Mouse (Mus musculus) CD4-positive, CD25-positive, alpha-beta regulatory T cell, adult 2 months (primary cell): ENCODE measurements around the gene Pdzk1.

Source experiments
- DNase-seq: peaks from one replicate; pipeline ENCODE4 v3.0.0-alpha.2; 2012; ENCODE audit warnings: low read depth, low spot score

Gene Pdzk1

DNA sequence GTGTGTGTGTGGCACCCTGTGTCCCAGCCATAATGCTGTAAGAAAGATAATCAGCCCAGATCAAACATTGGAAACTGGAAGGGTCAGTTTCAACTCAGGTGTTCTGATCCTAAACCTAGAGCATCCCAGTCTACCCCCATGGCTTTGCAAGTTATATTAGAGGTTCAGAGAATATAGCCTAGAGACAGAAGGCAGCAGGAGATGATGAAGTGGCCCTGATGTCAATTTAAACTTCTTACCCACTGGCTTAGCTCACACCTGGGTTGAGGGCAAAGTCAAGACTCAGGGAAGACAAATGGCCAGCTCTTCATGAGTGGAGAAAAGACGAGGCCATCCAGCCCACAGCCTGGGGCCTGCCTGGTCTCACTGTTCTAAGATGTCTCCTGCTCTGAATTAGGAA lies at the start of gene Pdzk1, which contains the start of gene Cd160:
TSS of gene Pdzk1 (plus strand) at position 301 of the 400 bp plus-strand sequence.
TSS of gene Cd160 (minus strand) at position 368 of the 400 bp plus-strand sequence.
- DNase-seq: no peak

GRCm38 (mm10) chr3:96782236-96782635 lies 46.8 kb upstream of the Pdzk1 start:
- DNase-seq: no peak

GRCm38 (mm10) chr3:96787784-96788183 lies 41.3 kb upstream of the Pdzk1 start:
- DNase-seq: no peak

DNA sequence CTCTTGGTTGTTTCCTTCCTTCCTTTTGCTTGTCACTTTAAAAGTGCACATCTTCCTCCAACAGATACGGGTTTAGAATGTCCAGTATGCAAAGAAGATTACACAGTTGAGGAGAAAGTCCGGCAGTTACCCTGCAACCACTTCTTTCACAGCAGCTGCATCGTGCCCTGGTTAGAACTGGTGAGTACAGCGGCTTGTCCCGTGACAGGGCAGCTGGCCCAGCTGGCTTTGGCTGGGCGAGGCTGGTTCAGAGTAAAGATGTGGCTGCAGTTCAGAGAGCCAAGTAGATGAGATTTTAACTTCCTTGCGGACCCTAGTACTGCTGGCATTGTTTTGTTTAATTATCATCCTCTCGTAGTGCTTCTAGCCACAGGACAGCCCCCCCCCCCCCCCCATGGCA lies 40.6 kb upstream of the Pdzk1 start:
- no peak for DNase-seq

DNA sequence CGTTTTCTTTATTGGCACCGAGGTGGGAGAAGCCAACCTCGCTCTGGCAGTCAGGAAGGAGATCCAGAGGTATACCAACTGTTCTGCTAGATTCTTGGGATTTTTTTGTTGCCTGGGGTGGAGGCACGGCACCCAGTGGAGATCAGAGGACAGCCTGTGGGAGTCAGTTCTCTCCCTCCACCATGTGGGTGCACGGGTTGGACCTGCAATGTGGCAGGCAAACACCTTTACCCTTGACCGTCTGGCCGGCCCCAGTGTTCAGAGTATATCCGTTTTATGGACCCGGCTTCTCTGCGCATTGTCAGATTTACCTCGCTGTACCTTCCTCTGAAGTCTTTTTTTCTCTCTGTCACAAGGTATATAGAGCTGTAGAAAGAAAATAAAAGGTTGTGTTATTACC lies 28.8 kb upstream of the Pdzk1 start:
- DNase-seq: no peak

DNA sequence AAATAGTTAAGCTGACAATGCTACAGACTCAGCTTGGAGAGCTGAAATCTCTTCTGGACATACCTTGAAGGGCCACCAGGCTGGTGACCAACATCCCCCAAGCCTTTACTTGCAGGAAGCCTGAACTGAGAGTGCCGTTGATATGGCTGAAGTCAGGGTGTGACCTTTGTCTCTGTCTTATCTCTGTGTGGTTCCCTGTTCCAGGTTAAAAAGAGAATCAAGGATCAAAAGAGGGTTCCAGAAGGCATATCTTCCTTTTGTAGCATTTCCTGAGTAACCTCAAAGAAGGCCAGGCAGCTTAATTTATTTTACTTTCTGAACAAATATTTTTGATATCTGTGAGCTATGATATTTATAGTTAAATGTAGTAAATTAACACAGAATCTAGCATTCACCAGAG lies 26.9 kb upstream of the Pdzk1 start:
- DNase-seq: no peak

DNA sequence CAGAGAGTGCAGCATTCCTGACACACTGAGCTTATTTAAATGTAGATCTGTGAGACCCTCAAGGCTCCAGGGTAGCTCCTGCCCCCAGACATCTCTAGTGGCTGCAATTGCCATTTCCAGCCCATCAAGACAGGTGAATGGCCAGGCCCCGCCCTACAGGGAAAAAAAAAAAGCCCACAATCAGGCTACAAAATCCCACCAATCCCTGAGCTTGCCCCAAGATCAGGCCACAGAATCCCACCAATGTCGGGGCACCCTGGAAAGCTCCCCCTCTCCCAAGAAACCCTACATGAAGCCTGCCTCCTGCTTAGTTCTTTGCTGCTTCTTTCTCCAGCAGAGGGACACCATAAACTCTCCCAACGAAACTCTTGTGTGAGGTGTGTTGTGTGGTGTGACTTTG lies 20.9 kb upstream of the Pdzk1 start:
- DNase-seq: no peak

DNA sequence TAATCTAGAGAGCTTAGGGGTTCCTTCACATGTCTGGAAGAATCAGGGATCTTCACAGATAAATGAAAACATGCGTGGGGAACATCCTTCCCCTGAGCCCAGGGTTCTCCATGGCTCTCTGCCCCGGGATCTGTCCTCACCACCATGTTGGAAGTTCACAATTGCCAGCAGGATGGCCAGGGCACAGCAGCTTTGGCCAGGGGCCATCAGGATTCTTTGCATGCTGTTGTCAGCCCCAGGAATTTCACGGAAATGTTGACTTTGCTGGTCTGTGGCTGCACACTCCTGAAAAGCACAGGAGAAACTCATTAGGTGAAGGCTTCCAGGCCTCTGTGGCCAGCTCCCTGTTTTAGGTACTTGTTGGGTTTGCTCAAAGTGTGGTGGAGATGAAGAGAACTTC lies 20.4 kb upstream of the Pdzk1 start:
- DNase-seq: no peak

DNA sequence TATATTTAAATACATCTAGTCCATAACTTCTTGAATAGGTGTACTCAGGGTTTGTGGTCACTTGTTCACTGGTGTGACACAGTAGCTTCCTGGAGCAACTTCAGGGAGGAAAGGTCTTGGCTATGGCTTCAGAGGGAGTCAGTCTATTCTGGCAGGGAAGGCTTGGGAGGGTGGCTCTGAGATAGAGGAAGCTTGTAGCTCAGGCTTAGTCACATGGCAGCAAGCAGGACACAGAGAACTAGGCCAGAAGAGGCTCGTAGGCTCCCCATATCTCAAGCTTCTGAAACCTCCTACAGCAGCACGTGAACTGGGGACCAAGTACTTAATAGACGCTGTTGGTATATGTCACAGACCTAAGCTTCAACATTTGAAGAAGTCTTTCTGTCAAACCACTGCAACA lies 17.9 kb upstream of the Pdzk1 start:
- no peak for DNase-seq

- DNase-seq: peak; percentile 91
These were observed 16.5 kb upstream of the Pdzk1 start for GRCm38 (mm10) chr3:96812395-96813091.

DNA sequence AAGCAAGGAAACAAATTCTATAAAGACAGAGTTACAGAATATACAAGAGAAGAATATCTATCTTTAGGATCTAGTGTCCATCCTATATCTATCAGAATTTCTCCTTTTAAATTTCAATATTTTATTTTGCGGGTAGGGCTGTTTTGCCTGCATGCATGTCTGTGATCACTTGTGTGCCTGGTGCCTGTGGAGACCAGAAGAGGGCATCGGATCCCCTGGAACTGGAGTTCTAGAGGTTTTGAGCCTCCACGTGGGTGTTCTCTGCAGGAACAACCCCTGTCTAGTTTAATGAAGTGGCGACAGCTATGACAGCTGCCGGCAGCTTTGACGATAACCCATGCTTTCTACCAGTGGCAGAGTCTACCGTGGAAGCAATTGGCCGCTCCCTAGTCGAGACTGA lies 16.0 kb upstream of the Pdzk1 start:
- peak; percentile 69 for DNase-seq

DNA sequence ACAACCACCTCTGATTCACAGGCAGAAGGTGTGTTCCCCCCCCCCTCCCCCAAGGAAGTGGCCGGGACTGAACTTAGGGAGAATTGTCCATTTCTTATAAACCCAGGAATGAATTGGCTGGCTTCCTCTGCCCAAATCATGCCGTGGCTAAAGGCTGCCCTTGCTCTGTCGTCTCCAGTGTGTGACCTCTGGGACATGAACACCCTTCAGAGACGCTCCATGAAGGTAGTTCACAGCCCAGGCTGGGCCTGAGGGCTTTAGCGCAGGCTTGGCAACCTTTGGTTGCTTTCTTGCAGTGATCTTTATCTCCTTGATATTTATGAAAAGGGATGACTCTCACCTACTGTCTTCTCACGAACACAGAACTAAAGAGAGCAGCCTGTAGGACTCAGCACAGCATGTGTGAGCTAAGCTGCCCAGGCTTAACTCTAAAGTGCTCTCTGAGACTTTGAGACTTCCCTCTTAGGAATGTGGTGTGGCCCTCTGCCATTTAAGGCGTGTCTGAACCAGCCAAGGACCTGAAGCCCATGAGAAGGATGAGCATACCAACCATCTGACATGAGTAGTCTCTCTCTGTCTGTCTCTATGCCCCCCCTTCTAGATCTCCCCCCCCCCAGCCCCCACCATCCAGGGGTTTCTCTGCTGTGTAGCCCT lies 15.4 kb upstream of the Pdzk1 start:
- DNase-seq: peak; percentile 31

- peak; percentile 51 for DNase-seq
These were observed 14.7 kb upstream of the Pdzk1 start for GRCm38 (mm10) chr3:96814342-96814741.

- no peak for DNase-seq
These were observed 8.8 kb upstream of the Pdzk1 start for GRCm38 (mm10) chr3:96820116-96820915.

DNA sequence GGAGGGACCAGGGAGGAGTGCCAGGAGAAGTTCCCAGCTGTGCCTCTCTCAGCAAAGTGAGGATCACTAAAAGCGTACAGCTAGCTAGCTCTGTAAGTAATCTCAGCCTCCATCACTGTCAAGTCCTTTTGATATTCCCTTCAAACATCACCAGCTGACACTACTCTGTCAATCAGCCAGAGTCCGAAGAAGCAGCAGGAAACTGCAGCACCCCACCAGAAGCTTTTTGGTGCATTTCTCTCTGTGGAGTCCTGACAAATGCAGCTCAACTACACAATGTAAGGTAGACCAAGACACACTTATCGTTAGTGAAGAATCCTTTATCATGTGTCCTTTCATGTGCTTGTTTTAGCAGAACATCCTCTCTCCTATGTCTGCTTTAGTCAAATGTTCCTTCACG lies 7.5 kb upstream of the Pdzk1 start:
- DNase-seq: no peak

GRCm38 (mm10) chr3:96823701-96824100 lies 5.4 kb upstream of the Pdzk1 start:
- no peak for DNase-seq

DNA sequence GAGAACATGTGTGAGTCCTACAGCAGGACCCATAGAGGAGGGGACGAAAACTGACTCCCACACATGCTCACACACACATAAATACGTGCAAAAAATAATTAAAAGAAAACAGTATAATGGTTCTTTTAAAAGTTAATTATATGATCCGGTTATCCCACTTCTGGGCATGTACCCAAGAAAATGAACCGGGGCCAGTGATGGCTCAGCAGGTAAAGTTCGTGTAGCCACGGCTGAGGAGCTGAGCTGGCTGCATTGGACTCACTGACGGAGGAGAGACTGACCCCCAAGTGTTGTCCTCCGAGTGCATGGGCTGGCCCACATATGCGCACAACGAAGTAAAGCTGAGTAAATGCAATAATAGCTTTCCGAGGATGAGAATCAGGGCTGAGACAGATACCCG lies 4.5 kb upstream of the Pdzk1 start:
- no peak for DNase-seq

- no peak for DNase-seq
These were observed 3.8 kb upstream of the Pdzk1 start for GRCm38 (mm10) chr3:96825261-96825660.

DNA sequence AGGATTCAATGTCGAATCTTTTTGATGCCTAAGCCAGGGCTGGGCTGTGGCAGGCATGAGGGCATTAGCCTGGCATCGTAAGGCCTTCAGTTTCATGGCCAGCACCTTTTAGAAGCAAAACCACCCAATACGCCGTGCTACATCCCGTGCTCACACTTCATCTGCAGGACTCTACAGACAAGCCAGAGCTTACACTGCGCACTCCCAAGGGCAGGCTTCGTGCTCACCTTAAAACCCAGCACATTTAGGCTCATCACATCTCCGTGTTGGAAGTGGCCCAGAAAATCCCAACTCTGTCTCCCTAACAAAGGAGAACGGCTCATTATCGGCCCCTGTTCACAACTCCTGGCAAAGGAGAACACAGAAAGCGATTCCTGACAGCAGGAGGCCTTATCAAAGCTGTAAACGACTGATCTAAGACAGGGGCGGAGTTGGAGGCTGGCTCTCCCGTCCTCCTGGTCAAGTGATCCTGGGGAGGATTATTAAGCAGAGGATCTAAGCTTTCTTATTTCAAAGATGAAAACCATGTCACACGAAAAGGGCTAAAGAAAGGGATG lies 698 bp upstream of the Pdzk1 start:
- no peak for DNase-seq

GRCm38 (mm10) chr3:96829856-96830255 lies 772 bp downstream of the Pdzk1 start:
- no peak for DNase-seq

GRCm38 (mm10) chr3:96832930-96833329 lies 3.8 kb downstream of the Pdzk1 start:
- no peak for DNase-seq
